Mouse (Mus musculus): ENCODE measurements at regions not wholly inside any gene's neighbourhood (a gene's known extent, or its start where the extent isn't known, plus 50 kb on each side); places are given as distances from the start of the nearest gene placed in this dataset.

GRCm38 (mm10) chr15:69223411-69223810 lies 2722.7 kb upstream of the Lrrc6 start:
- DNase-seq (ENCODE audit: low spot score in 2 of 2), result no peak

DNA sequence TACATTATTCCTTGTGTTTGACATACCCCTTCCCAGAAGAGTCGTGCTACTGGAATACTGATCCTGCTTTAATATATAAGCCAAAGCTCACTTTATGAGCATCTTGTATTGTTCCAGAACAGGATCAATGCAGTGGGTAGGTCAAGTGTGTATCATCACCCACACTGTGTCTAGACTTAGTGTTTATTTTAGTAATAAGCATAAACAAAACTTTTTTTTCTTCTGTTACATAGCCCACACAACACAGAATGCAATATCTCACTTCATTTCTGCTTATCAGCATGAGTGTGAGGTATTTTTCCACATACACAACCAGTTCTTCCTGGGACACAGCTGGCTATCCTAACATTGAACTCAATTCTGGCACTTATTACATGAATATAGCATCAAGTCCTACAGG lies 2721.7 kb upstream of the Lrrc6 start:
- DNase-seq (ENCODE audit: low spot score in 2 of 2), result no peak

Measured in frontal cortex, postnatal 36 days (tissue).